Mouse (Mus musculus): ENCODE measurements around the gene Pole4.

Gene Pole4

DNA sequence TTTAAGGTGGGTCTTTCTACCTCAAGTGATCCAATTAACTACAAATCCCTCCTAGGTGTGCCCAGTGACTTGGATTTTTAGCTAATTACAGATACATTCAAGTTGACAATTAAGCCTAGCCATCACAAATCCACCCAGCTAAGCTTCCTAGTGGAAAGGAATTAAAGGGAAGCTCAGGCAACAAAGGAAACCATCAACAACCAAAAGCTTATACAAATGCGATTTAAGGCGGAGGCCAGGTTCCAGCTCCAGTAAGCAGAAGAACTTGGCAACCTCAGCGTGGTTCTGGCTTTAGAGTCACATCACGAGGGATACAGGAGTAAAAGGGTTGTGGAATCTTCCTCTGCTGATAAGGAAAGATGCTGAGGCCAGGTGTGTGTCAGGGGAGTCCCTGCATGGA lies 92.0 kb downstream of the Pole4 start:
- DNase-seq (ENCODE audit: low spot score): no peak

DNA sequence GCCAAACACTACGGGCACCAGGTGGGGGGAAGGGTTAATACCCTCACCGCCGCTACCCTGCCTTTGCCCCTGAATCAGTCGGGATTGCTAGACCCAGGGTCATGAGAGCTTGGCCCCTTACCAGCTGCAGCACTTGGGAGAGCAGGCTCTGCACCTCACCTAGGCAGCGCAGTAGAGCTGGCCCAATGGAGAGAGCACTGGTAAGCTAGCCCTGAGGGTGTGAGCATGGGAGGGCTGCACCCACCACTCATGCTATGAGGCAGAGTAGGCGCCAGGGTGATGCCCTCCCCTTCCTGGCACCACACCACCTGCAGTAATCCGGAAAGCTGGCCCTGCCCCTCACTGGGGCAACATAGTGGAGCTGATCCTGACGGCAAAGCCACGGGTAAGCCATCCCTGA lies 94.1 kb downstream of the Pole4 start:
- no peak for DNase-seq (ENCODE audit: low spot score)

DNA sequence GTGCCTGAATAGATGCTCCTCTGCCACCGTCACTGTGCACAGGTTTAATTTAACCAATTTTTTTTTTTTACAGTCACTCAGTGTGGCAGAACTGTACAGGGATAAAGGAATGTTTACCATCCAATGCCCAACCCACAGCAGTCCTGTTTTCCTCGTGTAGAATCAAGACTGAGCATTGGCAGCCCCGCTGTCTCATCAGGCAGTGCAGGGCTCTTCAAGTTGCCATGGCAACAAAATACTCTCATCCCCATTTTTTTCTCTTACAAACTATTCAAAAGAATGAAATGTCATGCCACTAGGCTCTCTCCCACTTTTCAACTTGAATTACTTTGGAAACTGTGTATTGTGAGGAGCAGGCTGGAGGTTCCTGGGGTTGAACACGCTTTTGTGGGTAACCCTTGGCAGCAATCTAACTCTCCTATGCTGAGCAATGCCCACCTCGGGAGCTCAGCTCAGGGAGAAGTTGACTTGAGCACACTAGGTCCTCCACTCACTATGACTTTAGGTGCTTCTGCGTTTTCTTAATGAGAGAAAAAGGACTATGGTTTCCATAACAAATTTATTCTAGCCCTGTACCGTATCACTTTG lies 95.7 kb downstream of the Pole4 start:
- DNase-seq (ENCODE audit: low spot score): no peak

DNA sequence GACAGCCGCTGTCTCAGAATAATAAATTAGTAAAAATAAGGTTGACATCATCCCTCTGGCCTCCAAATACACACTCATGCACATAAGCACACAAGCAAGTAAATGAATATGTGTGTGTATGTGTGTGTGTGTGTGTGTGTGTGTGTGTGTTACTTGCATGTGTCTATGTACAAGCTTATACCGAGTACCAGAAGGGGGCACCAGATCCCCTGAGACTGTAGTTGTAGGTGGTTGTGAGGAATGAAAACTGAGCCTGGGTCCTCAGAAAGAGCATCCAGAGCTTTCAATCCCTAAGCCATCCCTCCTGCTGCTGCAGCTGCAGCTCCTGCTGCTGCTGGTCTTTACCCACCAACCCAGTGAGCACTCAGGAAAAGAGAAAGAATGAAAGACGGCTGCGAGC lies 96.4 kb downstream of the Pole4 start:
- no peak for DNase-seq (ENCODE audit: low spot score)

DNA sequence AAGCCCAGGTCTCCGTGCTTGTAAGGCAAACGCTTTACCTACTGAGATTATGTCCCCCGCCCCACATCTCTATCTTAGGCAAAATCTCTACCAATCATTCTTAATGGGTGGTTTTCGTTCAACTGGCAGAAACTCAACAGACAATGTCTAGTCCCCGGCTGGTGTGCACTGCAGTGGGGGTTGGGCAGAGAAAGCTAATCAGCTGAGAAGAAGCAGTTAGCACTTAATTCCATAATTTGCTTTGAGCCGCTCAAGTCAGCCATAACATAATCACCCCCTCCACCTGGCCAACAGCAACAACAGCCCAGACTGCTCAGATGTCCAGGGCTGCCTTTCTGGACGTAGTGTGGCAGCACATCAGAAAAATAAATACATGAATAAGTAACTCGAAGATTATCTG lies 100.4 kb downstream of the Pole4 start:
- no peak for DNase-seq (ENCODE audit: low spot score)

DNA sequence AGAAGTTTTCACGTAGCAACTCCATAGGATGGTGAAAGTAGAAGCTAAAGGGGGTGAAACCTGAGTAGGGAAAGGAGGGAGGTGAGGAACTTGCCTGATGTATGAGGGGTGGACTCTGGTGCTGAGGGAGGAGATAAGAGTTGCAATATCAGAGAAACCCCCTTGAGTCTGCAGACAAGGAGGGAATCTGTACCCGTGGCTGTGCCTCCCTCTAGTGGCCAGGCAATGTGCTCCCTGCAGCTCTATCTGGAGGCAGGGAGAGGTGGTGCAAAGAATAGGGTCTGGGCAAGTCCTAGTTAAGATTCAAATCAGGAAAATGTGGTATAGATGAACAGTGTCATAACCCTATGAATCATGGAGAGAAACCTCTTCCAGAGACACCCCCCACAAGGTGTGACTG lies 101.5 kb downstream of the Pole4 start:
- DNase-seq (ENCODE audit: low spot score): no peak

DNA sequence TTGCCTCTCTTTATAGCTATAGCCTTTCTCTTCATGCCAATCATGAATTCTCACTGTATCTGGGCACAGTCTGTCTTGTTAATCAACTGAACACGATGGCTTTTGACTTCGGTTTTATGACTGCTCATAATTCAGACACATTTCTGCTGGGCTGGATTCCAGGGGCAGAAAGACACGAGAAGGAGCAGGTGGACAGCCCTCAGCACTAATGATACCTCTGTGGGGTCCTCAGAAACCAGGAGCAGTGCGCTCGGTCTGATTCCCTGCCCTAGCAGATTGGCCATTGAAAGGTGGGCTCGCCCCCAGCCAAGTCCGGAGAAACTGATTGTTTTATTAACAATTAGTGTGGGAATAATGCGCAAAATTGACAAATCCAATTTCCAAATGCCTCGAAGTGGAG lies 101.9 kb downstream of the Pole4 start:
- DNase-seq (ENCODE audit: low spot score): no peak

DNA sequence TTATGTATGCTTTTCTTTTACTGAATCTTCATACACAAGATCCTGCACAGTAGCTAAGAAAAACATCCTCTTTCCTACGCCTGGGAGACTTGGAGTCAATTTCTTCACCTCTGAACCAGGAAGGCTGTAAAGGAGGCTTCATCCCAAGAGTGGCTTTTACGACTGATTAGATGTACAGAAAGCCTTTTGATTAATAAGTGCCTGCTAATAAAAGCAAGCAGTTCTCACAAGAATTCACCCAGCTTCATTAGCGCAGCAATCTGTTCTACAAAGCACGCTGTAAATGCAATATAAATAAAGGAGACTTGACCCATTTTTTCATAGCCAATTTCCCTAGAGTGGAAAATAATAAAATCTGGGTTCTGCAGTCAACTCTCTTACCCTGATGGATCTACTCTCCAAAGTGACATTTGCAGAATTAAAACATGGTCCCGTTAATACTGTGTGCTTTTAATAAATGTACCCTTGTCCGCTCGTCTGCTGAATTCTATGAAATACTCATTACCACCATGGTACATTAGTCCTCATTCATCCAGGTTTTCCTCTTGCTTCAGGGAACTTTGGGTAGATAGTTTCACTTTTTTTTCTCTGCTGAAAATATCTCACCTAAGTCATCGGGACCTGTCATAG lies 109.6 kb downstream of the Pole4 start:
- DNase-seq (ENCODE audit: low spot score): no peak

DNA sequence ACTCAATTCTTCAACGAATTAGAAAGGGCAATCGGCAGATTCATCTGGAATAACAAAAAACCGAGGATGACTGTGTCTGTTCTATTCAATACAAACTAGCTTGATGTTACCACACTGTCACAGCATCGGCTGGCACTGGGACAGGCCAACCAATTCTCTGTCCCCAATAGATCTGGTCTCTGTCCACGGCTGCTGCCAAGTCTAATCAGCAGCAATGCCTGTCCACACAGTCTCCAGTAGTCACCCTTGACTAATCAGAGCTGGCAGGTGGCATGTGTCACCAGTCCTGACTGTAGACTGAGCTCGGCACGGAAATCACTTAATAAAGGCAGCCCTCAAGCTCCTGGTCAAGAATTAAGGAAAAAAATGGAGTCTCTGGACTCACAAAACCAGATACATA lies 115.8 kb downstream of the Pole4 start:
- DNase-seq (ENCODE audit: low spot score): no peak

DNA sequence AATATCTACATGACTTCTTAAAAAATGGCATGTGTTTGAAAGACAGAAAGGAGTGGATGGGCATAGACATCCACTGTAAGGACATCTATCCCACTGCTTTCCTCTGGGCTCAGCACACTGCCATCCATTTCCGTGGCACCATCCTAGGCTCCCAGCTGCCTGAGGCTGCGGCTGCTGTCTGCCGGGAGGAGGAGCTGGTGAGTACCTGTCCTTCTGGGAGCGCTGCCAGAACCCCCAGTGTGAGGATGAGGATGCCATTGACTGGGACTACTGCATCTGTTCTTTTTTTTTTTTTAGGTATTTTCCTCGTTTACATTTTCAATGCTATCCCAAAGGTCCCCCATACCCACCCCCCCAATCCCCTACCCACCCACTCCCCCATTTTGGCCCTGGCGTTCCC lies 119.8 kb downstream of the Pole4 start:
- DNase-seq (ENCODE audit: low spot score): no peak

DNA sequence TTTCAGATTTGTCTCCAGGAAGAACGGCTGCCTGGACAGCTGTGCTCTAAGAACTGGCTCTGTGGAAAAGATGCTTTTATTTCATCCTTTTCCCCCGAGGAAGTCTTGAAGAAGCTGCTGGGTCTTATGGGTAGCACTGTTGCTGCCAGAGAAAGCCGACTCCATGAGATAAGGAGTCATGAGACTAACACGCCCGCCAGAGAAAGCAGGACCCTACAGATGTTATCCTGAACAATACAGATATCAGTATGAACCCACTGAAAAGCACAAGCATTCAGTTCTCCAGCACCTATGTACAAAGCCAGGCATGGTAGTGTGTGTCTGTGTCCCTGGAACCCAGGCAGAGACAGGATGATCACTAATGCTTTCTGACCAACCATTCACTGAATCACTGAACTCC lies 129.7 kb downstream of the Pole4 start:
- DNase-seq (ENCODE audit: low spot score): no peak
